Mouse (Mus musculus): ENCODE measurements around the gene Chst8.

DNA sequence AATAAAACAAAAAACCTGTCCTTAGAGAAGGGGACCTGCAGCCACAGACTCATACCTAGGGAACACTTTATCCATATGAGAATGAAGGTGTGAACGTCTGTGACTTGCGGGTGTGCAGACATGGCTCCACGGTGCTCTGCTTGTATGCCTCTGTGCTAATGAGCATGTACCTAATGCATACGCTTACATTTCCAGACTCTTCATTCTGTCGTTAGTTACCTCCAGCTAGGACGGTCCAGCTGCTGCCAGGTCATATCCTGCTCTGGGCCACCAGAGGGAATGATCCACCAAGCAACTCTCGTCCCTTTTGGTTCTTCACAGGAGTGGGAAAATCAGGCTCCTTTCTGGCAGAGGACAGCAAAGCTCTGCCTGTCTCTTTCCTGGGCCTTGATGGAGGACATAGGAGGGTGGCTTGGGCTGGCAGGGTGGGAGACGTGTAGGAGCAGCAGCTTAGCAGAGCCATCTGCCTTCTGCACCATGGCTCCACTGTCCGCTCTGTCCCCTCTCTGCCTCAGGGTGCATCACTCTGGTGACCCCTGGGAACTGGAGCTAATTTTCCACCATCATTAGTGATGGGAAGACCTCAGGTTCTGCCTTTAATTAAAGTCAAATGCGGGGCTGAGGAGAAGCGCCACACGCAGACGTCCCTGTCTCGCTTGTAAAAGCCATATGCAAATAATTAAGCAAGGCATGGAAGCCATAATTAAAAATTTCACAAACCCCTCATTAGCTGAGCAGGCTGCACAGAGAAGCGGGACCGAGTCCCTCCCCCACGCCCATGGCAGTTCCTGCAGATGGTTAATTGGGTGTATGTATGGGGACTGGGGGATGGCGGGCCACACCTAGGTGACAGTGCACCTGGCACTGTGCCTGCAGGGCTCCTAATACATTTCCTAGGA, 48.0 kb downstream of the Chst8 start:
- TF ChIP-seq CTCF (IDR thresholded peaks at IDR 0.05; ENCODE audit: low read depth): no peak
- TF ChIP-seq EP300 (IDR thresholded peaks at IDR 0.05; ENCODE audit: low read depth): no peak

Measured in heart, postnatal 0 days (tissue).